Mouse (Mus musculus): Measurements from ENCODE around the gene Aplf. TPM values are rescaled to one million over a fixed set of nuclear protein-coding genes. Genes with fewer than 3 reads are reported as not detected.

Aplf gene
- 10 to 100 TPM in 1 of 2 experiments, 1 to 10 TPM in 1; 7.1 to 10.2 TPM for polyA plus RNA-seq (2017; shearing (Covaris generic))

GRCm38 (mm10) chr6:87671771-87672517 lies at the start of gene Aplf:
Aplf (minus strand) TSS chr6:87672193.

GRCm38 (mm10) chr6:87590394-87591281 lies 81.4 kb downstream of the Aplf start, which contains the start of gene Prokr1:
Prokr1 (minus strand) TSS chr6:87590743.

Other genes starting within 250 kb of the Aplf start
- under 1 TPM in 1 of 2 experiments, not detected in 1; 0.18 TPM for gene Bmp10, start 243.2 kb downstream of the Aplf start, polyA plus RNA-seq (2017; shearing (Covaris generic))
- gene Arhgap25, start 138.9 kb downstream of the Aplf start, polyA plus RNA-seq (2017; shearing (Covaris generic)) = 100 to 1,000 TPM; 151 to 170 TPM
- gene Prokr1, start 81.5 kb downstream of the Aplf start, polyA plus RNA-seq (2017; shearing (Covaris generic)) = 1 to 10 TPM in 1 of 2 experiments, under 1 TPM in 1; 0.12 to 1.8 TPM
- under 1 TPM; 0.35 to 0.89 TPM for gene Efcc1, start 58.7 kb upstream of the Aplf start, polyA plus RNA-seq (2017; shearing (Covaris generic))
- gene Gp9, start 105.9 kb upstream of the Aplf start, polyA plus RNA-seq (2017; shearing (Covaris generic)) = not detected
- 10 to 100 TPM; 38.7 to 41.2 TPM for gene Rab43, start 140.0 kb upstream of the Aplf start, polyA plus RNA-seq (2017; shearing (Covaris generic))
- 10 to 100 TPM; 14.9 to 15.6 TPM for gene Gm45140, start 163.6 kb upstream of the Aplf start, polyA plus RNA-seq (2017; shearing (Covaris generic))
- gene Isy1, start 166.6 kb upstream of the Aplf start, polyA plus RNA-seq (2017; shearing (Covaris generic)) = 10 to 100 TPM; 73.0 to 83.9 TPM
- 1,000 to 10,000 TPM; 1,029 to 1,151 TPM for gene Cnbp, start 178.9 kb upstream of the Aplf start, polyA plus RNA-seq (2017; shearing (Covaris generic))
- 100 to 1,000 TPM; 149 to 177 TPM for gene Copg1, start 215.6 kb upstream of the Aplf start, polyA plus RNA-seq (2017; shearing (Covaris generic))
- gene Hmces, start 241.7 kb upstream of the Aplf start, polyA plus RNA-seq (2017; shearing (Covaris generic)) = 10 to 100 TPM; 45.7 to 58.2 TPM

Data from inflammation-experienced regulatory T-cells (primary cell).